Mouse (Mus musculus) left cerebral cortex, postnatal 25 days (tissue): ENCODE data around the gene Hist1h2br. TPM values are rescaled to one million over a fixed set of nuclear protein-coding genes. Genes with fewer than 3 reads are reported as not detected.
"Not testable (repeated sequence)": the region's sequence is repeated elsewhere in the genome, so short reads cannot be mapped to it uniquely, and the experiment has no call there.

Experiments
- DNase-seq, 2 experiments: peaks; one replicate each; pipeline ENCODE4 v3.0.0; 2022; ENCODE audit warnings: low spot score in 2 of 2, mixed read lengths in 1 of 2
- intact Hi-C: fragments of 180-260 bp; cut with DNase I; formaldehyde crosslinking; loops from one replicate; pipeline ENCODE4 v1.15.1; 2025
- total RNA-seq, 2 experiments: library from RNA; stranded (reverse); gene quantifications; 2 replicates each; pipeline ENCODE4 v1.2.3; 2021

Hist1h2br gene
- 10 to 100 TPM; 44.1 to 47.5 TPM for total RNA-seq

- intact Hi-C loops, DNase-seq: not testable (repeated sequence)
These were observed at the start of gene Hist1h2br, which contains the start of gene Hist1h2ap for GRCm38 (mm10) chr13:21833461-21833860. Gene Hist1h2br, plus strand, starts transcription at chr13:21833743. Gene Hist1h2ap, minus strand, starts transcription at chr13:21833507.

- no peak for DNase-seq
- intact Hi-C loops = loop anchor here (10.0 kb wide), 2 partner anchors 1800 to 1970 kb away; partner anchors contain the start of genes Hist1h2ab, Hist1h3b, Hist1h4b and Hist1h4d
These were observed 49.2 kb upstream of the Hist1h2br start for GRCm38 (mm10) chr13:21784311-21784710.

GRCm38 (mm10) chr13:21786189-21786898 is 47.2 kb upstream of the Hist1h2br start:
- no peak for DNase-seq
- intact Hi-C loops = loop anchor here (10.0 kb wide), 2 partner anchors 1798 to 1968 kb away; partner anchors contain the start of genes Hist1h2ab, Hist1h3b, Hist1h4b and Hist1h4d

- DNase-seq = peak; percentile 93 to 99
- intact Hi-C loops = loop anchor here (10.0 kb wide), 2 partner anchors 1798 to 1968 kb away; partner anchors contain the start of genes Hist1h2ab, Hist1h3b, Hist1h4b and Hist1h4d
These were observed 46.5 kb upstream of the Hist1h2br start, which contains the start of the genes Hist1h2an and Hist1h2bp for GRCm38 (mm10) chr13:21786899-21787629. Gene Hist1h2an, minus strand, starts transcription at chr13:21787218. Gene Hist1h2bp, plus strand, starts transcription at chr13:21787461.

GRCm38 (mm10) chr13:21787760-21788593 is 45.6 kb upstream of the Hist1h2br start:
- DNase-seq = peak in 1 of 2 experiments; percentile 11
- intact Hi-C loops = loop anchor here (10.0 kb wide), 2 partner anchors 1797 to 1967 kb away; partner anchors contain the start of genes Hist1h2ab, Hist1h3b, Hist1h4b and Hist1h4d

- DNase-seq = no peak
- intact Hi-C loops = loop anchor here (10.0 kb wide), 2 partner anchors 1795 to 1965 kb away; partner anchors contain the start of genes Hist1h2ab, Hist1h3b, Hist1h4b and Hist1h4d
These were observed 43.6 kb upstream of the Hist1h2br start for GRCm38 (mm10) chr13:21789925-21790324.

GRCm38 (mm10) chr13:21790601-21791283 is 42.8 kb upstream of the Hist1h2br start:
- no peak for DNase-seq
- intact Hi-C loops = no loop called here

GRCm38 (mm10) chr13:21795584-21795983 is 38.0 kb upstream of the Hist1h2br start:
- intact Hi-C loops = no loop called here
- no peak for DNase-seq

GRCm38 (mm10) chr13:21797163-21797562 is 36.4 kb upstream of the Hist1h2br start:
- intact Hi-C loops, DNase-seq: not testable (repeated sequence)

GRCm38 (mm10) chr13:21803058-21803457 is 30.5 kb upstream of the Hist1h2br start:
- intact Hi-C loops, DNase-seq: not testable (repeated sequence)

GRCm38 (mm10) chr13:21810073-21810472 is 23.5 kb upstream of the Hist1h2br start, which contains the start of the genes Hist1h2bq and Hist1h2ao:
Gene Hist1h2bq, minus strand, starts transcription at chr13:21810197.
Gene Hist1h2ao, plus strand, starts transcription at chr13:21810465.
- intact Hi-C loops, DNase-seq: not testable (repeated sequence)

- DNase-seq, intact Hi-C loops: not testable (repeated sequence)
These were observed 22.5 kb upstream of the Hist1h2br start for GRCm38 (mm10) chr13:21811074-21811473.

- intact Hi-C loops = not testable (repeated sequence)
- DNase-seq = peak; percentile 56 to 70
These were observed 22.0 kb upstream of the Hist1h2br start, which contains the start of gene Hist1h4m for GRCm38 (mm10) chr13:21811539-21811938. Gene Hist1h4m, plus strand, starts transcription at chr13:21811746.

- DNase-seq, intact Hi-C loops: not testable (repeated sequence)
These were observed 21.5 kb upstream of the Hist1h2br start for GRCm38 (mm10) chr13:21812092-21812491.

GRCm38 (mm10) chr13:21820082-21820890 is 13.3 kb upstream of the Hist1h2br start:
- DNase-seq = not testable (repeated sequence)
- intact Hi-C loops = loop anchor here (10.0 kb wide), 3 partner anchors 215 to 1865 kb away; partner anchors contain the start of genes Hist1h2ac, Hist1h2ah, Hist1h2bc and Hist1h2bk

- intact Hi-C loops = loop anchor here (10.0 kb wide), 3 partner anchors 206 to 1856 kb away; partner anchors contain the start of genes Hist1h2ac, Hist1h2ah, Hist1h2bc and Hist1h2bk
- no peak for DNase-seq
These were observed 5.0 kb upstream of the Hist1h2br start for GRCm38 (mm10) chr13:21828511-21828910.

- no peak for DNase-seq
- intact Hi-C loops = no loop called here
These were observed 3.2 kb upstream of the Hist1h2br start for GRCm38 (mm10) chr13:21830344-21830743.
